Mouse (Mus musculus) layer of hippocampus, adult 18-20 months (tissue): Measurements from ENCODE around the gene Arsb. TPM values are rescaled to one million over a fixed set of nuclear protein-coding genes. Genes with fewer than 3 reads are reported as not detected.
A peak's percentile ranks its signal among the peaks of the same experiment; 100 is the strongest.

Experiments used
- DNase-seq, 2 experiments: peaks; one replicate each; pipeline ENCODE4 v3.0.0; 2022; ENCODE audit warnings: low spot score in 2 of 2
- total RNA-seq, 2 experiments: library from RNA; stranded (reverse); gene quantifications; 2 replicates each; pipeline ENCODE4 v1.2.3; 2021

Gene Arsb
- total RNA-seq, 2 experiments from 2014 or later = 80.5 to 90.3 TPM

DNA sequence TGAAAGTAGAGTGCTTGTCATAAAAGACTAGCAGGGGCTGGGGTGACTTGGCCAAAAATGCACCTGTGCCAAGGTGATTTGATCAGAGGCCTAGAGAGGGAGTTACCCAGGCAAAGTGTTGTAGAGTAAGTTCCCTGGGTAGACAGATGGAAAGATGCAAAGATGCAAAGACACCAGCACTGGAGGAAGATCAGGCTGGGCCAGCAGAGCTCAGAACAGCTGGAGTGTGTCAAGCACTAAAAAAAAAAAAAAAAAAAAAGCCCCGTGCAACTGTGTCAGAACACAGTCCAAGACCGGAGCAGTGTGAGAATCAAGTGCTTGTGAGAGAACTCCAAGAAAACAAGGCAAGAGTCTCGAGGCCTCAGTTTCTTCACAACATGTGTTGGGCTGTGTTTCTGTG, 148.1 kb downstream of the Arsb start:
- DNase-seq = no peak

DNA sequence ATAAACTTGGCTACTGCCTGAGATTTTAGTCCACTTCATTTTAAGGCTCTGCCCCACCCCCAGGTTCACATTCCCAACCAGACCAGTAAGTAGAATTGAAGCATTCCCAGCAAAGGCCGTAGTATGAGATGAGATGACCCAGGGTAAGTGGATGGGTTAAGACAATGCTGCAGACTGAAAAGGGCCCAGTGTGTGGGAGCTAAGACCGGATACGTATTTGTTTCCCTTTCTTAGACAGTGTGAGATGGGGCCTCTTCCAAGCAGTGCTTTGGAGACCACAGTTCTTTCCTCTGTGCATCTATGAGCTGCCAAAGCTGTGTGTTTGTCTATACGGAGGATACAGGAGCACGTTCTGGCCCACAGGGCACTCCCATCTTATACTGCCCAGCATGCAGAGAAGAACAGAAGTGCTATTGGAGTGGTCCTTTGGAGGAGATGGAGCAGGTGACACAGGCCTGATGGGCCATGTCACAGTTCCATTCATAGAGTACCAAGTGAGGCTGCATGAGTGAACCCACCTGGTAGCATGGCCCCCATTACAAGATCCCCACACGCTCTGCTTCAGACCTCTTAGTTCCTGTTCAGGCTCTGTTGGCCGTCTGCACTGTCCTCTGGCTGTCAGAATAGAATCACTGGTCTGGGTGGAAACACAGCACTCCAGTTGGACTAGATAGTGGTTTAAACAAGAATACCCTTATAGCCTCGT, 148.8 kb downstream of the Arsb start:
- no peak for DNase-seq

DNA sequence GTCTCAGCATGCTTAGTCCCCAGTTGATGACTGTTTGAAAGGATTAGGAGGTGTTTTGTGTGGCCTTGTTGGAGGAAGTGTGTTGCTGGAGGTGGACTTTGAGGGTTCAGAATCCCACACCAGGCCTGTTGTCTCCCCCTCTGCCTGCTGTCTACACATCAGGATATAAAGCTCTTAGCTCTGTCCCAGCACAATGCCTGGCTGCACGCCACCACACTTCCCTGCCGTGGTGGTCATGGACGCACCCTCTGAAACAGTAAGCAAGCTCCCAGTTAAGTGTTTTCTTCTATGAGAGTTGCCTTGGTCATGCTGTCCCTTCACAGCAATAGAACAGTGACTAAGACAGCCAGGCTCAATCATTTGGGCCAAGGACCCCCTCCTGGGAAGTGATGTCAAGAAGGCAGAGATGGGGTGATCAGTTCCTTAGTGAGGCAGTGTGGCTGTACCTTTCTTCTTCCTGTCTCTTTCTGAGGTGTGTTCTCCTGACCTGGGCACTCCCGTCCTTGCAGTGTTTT, 149.4 kb downstream of the Arsb start:
- DNase-seq = no peak

DNA sequence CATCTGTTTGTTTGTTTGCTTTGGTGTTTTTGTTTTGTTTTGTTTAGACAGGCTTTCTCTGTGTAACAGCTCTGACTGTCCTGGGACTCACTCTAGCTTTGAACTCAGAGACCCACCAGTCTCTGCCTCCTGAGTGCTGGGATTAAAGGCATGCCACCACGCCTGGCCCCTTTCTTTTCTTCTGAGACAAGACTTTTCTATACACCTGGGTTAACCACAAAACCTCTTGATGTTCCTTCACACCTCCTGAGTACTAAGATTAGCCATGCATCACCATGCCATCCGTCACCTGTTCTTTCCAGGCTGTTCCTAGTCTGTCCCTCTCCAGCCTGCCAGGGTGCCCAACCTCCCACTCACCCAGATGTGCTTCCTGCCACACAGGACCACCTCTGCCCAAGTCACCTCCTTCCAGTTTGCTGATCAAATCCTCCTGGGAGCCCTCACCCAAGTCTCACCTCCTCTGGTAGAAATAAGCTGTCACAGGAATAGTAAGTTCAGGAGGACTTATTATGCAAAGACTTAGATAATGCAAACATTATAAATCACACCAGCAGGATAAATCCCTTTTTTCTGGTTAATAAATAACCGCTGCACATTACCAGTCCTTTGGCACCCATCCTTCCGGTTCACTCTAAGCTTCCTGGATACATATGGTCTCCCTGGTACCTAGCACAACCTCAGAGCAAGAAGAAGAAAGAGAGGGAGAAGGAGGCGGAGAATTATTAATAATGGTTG, 150.6 kb downstream of the Arsb start:
- DNase-seq = no peak

- DNase-seq = no peak
These were observed 151.1 kb downstream of the Arsb start for GRCm38 (mm10) chr13:93922566-93922910.

GRCm38 (mm10) chr13:93924735-93925432, 153.5 kb downstream of the Arsb start:
- peak in 1 of 2 experiments; percentile 31 for DNase-seq

DNA sequence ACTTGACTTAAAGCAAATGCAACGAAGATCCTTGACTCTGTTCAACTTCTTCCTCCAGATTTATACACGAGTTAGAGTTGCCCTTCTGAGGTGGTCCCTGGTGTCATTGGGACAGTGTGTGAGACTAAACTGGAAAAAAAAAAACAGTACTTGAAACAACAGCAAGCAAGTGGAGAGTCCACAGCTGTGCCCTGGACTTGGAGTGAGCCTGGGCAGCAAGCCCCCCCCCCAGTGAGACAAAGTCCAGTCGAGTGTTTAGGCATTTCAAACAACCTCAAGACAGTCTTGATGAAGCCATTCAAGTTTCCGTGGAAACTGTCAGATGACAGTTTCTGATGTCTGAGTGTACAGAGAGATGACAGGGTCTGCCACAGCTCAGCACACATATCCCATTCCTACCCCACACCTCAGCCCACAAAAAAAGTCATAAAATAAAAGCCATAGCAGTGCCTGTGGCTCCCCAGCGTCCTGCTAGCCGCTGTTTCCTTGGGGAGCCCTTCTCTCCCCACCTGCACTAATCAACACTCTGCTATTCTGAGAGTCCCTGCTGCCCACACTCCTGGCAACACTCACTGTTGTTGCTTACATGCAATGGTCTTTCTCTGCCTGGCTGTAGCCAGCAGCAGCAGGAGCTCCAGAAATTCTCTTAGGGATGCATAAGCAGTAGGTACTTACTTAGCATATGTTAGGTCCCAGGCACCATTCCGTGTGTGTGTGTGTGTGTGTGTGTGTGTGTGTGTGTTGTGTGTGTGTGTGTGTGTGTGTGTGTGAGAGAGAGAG, 159.3 kb downstream of the Arsb start:
- peak; percentile 54 to 66 for DNase-seq

DNA sequence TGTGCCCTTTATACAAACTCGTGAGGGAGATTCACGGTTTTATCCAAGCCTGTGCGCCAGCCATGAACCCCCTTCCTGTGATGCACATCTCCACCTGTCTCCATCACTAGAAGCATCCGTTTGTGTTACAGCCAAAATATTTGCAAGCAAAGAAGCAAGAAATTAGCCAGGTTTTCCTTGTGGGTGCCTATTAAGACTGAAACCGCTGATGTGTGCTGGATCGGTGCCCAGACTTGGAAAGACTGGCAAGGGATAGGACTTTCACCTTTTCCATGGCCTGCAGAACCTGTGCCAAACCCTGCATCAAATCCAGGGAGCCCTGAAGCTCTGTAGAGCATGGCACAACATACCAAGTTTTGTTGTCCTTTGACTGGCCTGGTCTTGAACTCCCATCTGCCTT, 165.0 kb downstream of the Arsb start:
- DNase-seq = no peak

GRCm38 (mm10) chr13:93938118-93938517, 166.7 kb downstream of the Arsb start:
- DNase-seq = no peak

DNA sequence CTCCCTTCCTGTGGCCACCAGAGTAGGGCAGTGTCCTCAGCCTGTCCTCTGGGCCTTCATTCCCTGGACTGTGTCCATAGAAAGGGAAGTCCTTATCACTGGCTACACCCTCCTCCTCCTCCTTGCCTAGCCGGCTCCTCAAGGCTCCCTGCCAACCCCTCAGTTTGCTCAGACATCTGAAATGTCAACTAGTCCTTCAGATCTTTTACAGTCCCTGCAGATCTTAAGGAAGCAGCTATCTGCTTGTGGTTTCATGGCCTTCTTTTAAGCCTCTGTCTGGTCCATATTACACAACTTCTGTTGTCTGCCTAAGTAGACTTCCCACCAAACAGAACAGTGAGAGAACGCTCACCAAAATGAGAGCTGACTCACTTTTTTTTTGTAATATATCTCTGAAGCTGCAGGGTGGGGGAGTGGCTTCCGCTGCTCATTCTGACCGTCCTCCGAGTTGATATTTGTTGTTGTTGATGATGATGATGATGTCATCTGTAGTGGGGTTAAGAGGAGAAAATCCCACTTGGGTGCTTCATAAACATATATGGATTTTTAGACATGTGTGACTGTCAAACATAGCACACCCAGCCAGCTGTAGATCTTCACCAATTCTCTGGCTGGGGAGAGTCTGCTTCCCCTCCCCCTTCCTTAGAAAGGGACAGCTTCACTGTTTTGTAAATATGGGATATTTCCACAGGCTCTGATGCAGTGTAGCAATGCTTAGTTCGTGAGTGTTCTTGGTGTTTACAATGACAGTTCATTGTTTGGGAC, 168.1 kb downstream of the Arsb start:
- no peak for DNase-seq

DNA sequence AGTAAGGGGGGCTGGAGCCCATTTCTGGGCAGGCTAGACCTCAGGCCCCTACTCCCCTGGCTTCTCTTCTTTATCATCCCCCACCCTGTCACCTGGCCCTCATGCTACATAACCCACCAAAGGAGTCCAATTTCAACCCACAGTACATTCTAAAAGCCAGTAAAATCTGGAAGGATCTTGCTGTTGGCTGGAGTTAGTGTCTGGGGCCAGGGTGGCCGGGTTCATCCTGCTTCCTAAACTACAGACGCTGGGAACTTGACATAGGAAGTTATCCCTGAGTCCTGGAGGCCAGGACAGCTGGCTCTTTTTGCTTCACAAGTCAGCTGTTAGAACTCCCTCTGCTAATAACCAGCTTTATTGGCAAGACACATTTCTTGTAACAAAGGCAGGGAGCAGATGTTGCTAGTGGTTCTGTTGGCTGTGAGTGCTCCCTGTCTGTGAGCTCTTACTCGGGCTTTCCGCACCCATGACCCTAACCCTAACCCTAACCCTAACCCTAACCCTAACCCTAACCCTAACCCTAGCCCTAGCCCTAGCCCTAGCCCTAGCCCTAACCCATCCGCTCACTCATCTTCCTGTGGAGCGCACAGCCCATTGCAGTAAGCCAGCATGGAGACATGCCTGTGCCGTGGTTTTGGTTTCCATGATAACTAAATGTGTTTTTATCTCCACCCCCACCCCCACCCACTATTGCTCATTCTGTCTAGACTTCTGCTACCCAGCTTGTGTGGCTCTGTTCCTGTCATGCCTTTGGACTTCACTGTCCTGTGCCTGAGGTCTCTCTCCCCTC, 169.5 kb downstream of the Arsb start:
- peak in 1 of 2 experiments; percentile 55 for DNase-seq

GRCm38 (mm10) chr13:93950996-93951395, 179.6 kb downstream of the Arsb start:
- DNase-seq = no peak

DNA sequence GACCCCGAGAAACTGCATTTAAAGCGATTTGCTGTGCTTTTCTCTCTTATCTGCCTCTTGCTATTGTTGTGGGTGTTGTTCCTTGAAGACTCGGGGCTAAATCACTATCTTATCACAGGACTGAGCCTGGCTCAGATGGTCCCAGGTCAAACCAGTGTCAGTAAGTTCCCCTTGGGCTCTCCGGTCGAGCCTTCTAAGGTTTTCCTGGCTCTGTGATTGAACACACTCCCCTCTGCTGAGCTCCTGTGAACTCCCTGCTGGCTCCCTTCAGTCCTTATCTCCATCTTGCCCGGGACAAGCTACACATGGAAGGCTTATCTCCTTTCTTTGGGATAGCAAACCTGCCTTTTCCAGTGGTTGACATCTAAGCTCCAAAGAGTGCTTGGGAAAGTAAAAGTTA, 180.1 kb downstream of the Arsb start:
- DNase-seq = no peak

DNA sequence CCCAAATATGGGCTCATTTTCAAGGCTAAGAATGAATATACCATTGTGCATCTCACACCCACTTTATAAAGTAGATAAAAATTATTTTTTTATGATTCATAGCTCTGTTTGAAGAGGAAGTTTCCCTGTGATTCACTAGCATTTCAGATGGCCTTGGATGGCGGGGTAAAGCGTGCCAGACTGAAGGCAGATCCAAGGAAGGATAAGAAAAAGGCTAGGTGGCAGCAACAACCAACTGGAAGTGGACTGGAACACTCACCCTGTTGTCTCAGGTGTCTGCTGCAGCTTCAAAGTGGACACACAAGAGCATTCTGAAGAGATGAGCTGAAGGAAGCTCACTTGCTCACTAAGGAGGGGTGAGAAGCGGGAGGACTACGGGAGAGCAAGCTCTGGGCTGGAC, 181.0 kb downstream of the Arsb start:
- no peak for DNase-seq

DNA sequence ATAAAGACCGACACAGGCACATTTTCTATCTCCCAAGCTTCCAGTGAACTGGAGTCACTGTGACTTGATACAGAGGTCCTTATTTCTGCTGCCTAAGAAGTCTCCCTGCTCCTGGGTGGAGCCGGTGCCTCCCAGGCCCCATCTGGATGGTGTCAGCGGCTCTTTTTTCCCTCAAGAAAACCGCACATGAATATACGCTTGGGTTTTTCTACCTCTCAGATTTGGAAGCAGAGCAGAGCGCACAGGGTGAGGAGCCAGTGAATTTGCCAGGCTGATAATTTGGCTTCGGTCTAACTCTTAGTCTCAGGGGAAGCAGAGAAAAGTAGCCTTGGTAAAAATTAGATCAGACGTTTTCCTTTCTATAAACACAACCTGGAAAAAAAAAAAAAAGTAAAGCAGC, 186.5 kb downstream of the Arsb start:
- DNase-seq = no peak

DNA sequence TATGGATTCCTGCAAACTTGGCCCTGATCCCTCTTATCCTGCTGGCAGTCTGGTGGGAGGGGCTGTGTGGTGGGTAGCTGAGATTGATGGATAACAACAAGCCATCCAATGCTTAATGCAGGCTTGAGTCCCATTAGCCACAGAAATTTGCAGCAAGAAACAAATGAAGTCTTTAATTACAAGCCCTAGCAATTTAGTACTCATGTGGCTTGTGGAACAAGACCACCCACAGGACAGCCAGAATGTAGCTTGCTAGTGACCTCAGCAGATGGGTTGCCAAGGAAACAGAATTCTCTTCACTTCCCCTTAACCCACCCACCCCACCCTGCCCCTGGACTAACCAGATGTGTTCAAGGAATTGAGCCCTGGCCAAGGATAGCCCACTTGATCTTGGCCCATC, 194.8 kb downstream of the Arsb start:
- no peak for DNase-seq

DNA sequence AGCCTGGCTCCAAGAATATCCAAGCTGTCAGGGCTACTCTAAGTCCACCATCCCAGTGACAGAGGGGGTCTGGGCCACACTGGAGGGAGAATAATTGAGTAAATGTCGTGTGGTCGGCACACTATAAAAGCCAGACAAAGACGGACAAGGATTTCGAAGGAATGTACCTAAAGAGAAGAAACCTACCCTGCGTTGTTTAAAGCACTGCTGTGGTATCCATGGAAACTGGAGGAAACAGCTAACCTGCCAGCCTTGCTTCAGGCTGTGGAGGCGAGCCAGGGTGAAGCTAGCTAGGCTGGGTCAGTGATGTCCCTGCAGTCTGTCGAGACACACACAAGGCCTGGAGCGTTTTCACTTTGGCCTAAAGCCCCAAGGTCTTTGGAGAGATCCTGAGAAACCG, 195.7 kb downstream of the Arsb start:
- DNase-seq = peak; percentile 3 to 58

GRCm38 (mm10) chr13:93970115-93970514, 198.7 kb downstream of the Arsb start:
- DNase-seq = no peak

DNA sequence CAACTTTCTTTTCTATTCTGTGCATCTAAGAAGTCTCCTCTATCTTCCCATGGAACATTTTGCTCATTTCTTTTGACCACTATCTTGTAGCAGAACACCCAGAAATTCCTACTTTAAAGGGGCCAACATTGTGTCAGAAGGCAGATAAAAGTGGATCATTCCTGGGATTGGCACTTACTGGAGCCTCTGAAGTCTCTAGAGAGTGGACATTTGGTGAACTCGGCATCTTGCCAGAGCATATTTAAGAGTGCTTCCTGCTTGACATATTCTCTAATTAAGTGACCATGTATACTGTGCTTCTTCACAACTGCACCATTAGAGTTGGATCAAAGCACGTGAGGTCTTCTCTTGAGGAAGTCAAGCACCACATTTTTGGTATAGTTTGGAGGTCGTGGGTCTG, 201.0 kb downstream of the Arsb start:
- DNase-seq = no peak

- DNase-seq = no peak
These were observed 204.2 kb downstream of the Arsb start for GRCm38 (mm10) chr13:93975668-93976067.
